Mouse (Mus musculus) heart, embryonic 14.5 days (tissue): ENCODE data around the gene Rad51b. TPM values are rescaled to one million over a fixed set of nuclear protein-coding genes. Genes with fewer than 3 reads are reported as not detected.

Source experiments
- ATAC-seq: fragments of 200-750 bp; cut with Nextera tagmentation; 2 replicates; pipeline ENCODE4 v1.8.0; 2017; ENCODE audit warnings: low read depth, moderate TSS enrichment; ENCODE audit not compliant: insufficient number of reproducible peaks, insufficient read depth, low FRiP score
- H3K27ac ChIP-seq, 2 experiments: fragments of 200-500 bp in 1 of 2; fragments of 300-500 bp in 1 of 2; sonication (generic) in 1 of 2; replicated peaks in 1 of 2; 2 replicates each; pipeline ENCODE4 v1.5.1; 2012 to 2014; ENCODE audit warnings: low read depth in 2 of 2, low read length in 2 of 2, control low read depth in 1 of 2, mild to moderate bottlenecking in 1 of 2, mixed read lengths in 1 of 2; ENCODE audit not compliant: control insufficient read depth in 1 of 2, insufficient read depth in 1 of 2
- H3K27me3 ChIP-seq: fragments of 300-500 bp; sonication (generic); 2 replicates; pipeline ENCODE4 v1.6.1; 2014; ENCODE audit warnings: mild to moderate bottlenecking, low read length, control low read depth; ENCODE audit not compliant: control insufficient read depth, insufficient read depth
- H3K36me3 ChIP-seq: fragments of 300-500 bp; sonication (generic); 2 replicates; pipeline ENCODE4 v1.6.1; 2014; ENCODE audit warnings: mild to moderate bottlenecking, control low read depth, low read length, mixed read lengths; ENCODE audit not compliant: control insufficient read depth, insufficient read depth
- H3K4me1 ChIP-seq, 2 experiments: fragments of 200-500 bp in 1 of 2; fragments of 300-500 bp in 1 of 2; sonication (generic) in 1 of 2; 2 replicates each; pipeline ENCODE4 v1.6.1; 2012 to 2014; ENCODE audit warnings: low read length in 2 of 2, control low read depth in 1 of 2, mixed read lengths in 1 of 2; ENCODE audit not compliant: control insufficient read depth in 2 of 2, insufficient read depth in 2 of 2
- H3K4me2 ChIP-seq: fragments of 300-500 bp; sonication (generic); 2 replicates; pipeline ENCODE4 v1.6.1; 2014; ENCODE audit warnings: mild to moderate bottlenecking, low read length
- H3K4me3 ChIP-seq, 2 experiments: fragments of 200-500 bp in 1 of 2; fragments of 300-500 bp in 1 of 2; sonication (generic) in 1 of 2; 2 replicates each; pipeline ENCODE4 v1.5.1; 2012 to 2014; ENCODE audit warnings: low read length in 2 of 2, mild to moderate bottlenecking in 2 of 2, control low read depth in 1 of 2, low read depth in 1 of 2, moderate library complexity in 1 of 2; ENCODE audit not compliant: control insufficient read depth in 1 of 2, insufficient read depth in 1 of 2
- H3K9ac ChIP-seq: fragments of 300-500 bp; sonication (generic); 2 replicates; pipeline ENCODE4 v1.6.1; 2014; ENCODE audit warnings: mild to moderate bottlenecking, low read length
- H3K9me3 ChIP-seq: fragments of 300-500 bp; sonication (generic); 2 replicates; pipeline ENCODE4 v1.6.1; 2016; ENCODE audit warnings: low read length, control low read depth; ENCODE audit not compliant: control insufficient read depth
- WGBS: fragments of 180-500 bp; shearing (Covaris S2); extraction: QIAGEN DNeasy Blood & Tissue Kit; methylation state at CpG from one replicate; pipeline ENCODE4 v1.1.7; 2014; 5-methylcytosine and 5-hydroxymethylcytosine counted together
- polyA plus RNA-seq: library from polyadenylated mRNA; unstranded; fragments of >200 nt; fragmentation: Nextera tagmentation; extraction: Ambion mirVana; gene quantifications from 2 replicates; pipeline ENCODE4 v1.2.1, GENCODE M21; 2014

Gene Rad51b
- polyA plus RNA-seq, 1 experiment from 2014 or later = 4.2 TPM

DNA sequence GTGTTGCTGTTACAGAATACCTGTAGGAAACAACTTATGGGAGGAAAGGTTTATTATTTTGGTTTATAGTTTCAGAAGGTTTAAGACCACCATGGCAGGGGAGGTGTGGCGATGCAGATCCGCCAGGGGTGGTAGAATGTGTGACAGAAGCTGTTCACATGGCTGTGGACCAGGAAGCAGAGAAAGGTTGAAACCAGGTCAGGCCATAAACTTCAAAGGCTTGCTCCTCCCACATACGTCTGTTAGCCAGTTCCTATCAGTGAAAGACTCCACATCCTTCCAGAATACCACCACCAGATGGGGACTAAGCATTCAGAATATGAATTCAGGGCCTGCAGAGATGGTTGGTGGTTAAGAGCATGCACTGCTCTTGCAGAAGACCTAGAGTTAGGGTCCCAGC is 150.0 kb downstream of the Rad51b start:
- Histone ChIP-seq H3K4me3 (no peak overlapping the region), H3K4me1 (no peaks in the 10 kb centered on the region), H3K27me3 (no peaks in the 10 kb centered on the region), H3K27ac (no peak overlapping the region), H3K9me3 (no peaks in the 10 kb centered on the region), H3K4me2 (no peak overlapping the region), H3K9ac (no peak overlapping the region), H3K36me3 (no peaks in the 10 kb centered on the region)
- 66% methylated on average over 3 of the region's 3 CpGs for WGBS
- no peak for ATAC-seq

DNA sequence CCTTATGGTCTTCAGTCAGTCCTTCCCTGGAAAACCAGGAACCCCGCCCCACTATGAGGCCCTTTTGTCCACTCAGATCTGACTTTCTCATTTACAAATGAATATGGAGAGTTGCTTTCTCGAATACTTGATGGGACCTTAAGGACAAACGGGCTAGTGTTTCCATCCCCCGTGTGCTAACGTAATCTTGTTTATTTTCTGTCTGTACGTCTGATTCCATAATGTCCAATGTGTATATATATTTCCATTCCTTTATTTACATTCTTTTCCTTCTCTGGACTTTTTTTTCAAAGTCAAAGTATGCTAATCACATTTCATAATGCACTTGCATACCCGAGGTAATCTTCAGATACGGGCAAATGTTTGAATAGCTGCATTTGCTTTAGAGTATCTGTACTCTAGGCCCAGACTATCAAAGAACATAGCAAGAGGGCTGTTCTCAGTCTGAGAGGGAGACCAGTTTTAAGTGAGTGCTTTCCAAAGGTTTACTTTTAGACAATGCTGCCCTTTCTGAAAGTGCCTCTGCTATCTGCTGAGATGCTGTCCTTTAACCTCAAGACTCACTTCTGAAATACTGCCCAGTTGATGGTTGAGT is 152.8 kb downstream of the Rad51b start:
- Histone ChIP-seq H3K4me3 (no peak overlapping the region), H3K9ac (no peak overlapping the region), H3K27ac (no peak overlapping the region), H3K9me3 (no peaks in the 10 kb centered on the region), H3K4me1 (peaks cover 0 to 3% of the 10 kb centered on the region in 2 experiments; a peak in 2 of 4 replicates), H3K4me2 (no peak overlapping the region), H3K27me3 (no peaks in the 10 kb centered on the region), H3K36me3 (no peaks in the 10 kb centered on the region)
- ATAC-seq = no peak
- WGBS = 84% methylated on average over 8 of the region's 8 CpGs

DNA sequence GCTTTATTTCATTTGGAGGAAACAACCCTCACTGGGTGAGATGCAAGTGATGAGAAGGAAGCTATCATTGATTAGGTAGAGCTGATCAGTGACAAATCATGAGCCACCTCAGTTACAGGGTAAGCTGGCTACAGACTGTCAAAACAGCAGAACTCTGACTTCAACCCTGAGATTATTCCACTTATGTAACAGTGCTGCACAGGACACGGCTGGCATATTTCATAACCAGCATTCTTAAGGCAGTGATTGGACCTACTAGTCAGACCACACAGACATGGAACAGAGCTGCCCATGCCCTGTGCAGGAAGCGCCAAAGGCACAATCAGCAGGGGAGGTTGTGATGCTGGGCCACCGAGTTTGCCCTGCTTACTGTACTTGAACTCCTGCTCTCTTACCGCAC is 155.8 kb downstream of the Rad51b start:
- no peak for ATAC-seq
- Histone ChIP-seq H3K4me2 (no peak overlapping the region), H3K27ac (no peak overlapping the region), H3K4me1 (peaks cover 8 to 13% of the 10 kb centered on the region in 2 experiments), H3K36me3 (no peaks in the 10 kb centered on the region), H3K9me3 (no peaks in the 10 kb centered on the region), H3K4me3 (no peak overlapping the region), H3K27me3 (no peaks in the 10 kb centered on the region), H3K9ac (no peak overlapping the region)
- 64% methylated on average over 4 of the region's 4 CpGs for WGBS

DNA sequence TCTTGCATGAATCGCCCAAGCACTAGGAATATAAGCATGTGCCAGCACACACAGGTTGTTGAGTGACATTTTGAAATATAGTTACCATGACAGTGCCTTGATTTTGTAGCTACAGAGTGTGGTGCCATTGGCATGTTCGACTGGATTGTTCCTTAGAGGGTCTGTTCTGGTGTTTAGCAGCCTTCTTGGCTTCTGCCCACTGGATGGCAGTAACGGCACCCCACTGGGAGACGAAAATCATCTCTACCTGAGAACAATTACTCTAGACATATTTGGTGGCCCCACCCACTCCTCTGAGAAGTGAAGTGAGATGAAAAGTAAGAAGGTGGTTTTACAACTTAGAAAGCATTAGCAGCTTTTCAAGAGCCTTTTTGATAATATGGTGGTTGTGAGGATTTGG is 156.9 kb downstream of the Rad51b start:
- Histone ChIP-seq H3K9me3 (no peaks in the 10 kb centered on the region), H3K9ac (no peak overlapping the region), H3K4me3 (no peak overlapping the region), H3K4me2 (no peak overlapping the region), H3K4me1 (peaks cover 8 to 13% of the 10 kb centered on the region in 2 experiments), H3K36me3 (no peaks in the 10 kb centered on the region), H3K27me3 (no peaks in the 10 kb centered on the region), H3K27ac (no peak overlapping the region)
- WGBS = 69% methylated on average over 4 of the region's 4 CpGs
- no peak for ATAC-seq

DNA sequence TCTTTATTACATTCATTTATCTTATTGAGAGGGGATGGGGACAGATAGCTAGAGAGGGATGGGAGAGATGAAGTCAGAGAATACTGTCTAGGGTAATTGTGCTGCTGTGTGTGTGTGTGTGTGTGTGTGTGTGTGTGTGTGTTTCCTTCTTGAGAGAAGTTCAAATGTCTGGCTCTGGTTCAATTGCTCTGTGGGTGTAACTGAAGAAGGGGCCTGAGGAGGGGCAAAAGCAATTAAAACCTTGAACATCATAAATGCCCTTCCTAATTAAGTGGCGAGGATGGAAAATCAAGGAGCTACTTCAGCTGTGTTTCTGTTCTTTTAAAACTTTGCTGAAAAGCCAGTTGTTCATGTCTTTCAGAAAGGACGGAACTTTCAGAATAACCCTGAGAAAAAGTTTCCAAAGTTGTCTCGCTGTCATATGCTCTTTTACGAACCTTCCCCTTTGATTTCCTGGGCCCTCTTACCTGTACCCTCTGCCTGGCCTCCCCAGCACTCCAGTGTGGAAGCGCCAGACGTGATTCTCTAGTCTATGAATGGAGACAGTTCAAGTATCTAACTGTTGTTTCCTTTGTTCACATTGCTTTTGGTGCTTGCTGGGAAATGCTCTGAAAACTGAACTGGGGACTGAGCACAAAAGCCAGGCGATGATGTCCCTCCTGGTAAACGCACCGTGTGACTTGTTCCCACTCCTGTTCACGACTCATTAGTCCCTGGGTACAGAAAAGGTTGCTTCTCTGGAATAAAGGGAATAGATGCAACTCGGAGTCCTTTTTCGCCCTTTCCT is 158.2 kb downstream of the Rad51b start:
- 73% methylated on average over 12 of the region's 12 CpGs for WGBS
- 0 out of 4 replicates have a peak overlapping the region, but pooled peaks of 1 of the 2 experiments have one; percentile 11 for H3K27ac ChIP-seq
- no peak overlapping the region for H3K4me3 ChIP-seq
- H3K27me3 ChIP-seq = no peaks in the 10 kb centered on the region
- no peaks in the 10 kb centered on the region for H3K9me3 ChIP-seq
- no peak overlapping the region for H3K4me2 ChIP-seq
- ATAC-seq = no peak
- H3K4me1 ChIP-seq = peaks cover 8 to 13% of the 10 kb centered on the region in 2 experiments
- H3K36me3 ChIP-seq = no peaks in the 10 kb centered on the region
- H3K9ac ChIP-seq = no peak overlapping the region

DNA sequence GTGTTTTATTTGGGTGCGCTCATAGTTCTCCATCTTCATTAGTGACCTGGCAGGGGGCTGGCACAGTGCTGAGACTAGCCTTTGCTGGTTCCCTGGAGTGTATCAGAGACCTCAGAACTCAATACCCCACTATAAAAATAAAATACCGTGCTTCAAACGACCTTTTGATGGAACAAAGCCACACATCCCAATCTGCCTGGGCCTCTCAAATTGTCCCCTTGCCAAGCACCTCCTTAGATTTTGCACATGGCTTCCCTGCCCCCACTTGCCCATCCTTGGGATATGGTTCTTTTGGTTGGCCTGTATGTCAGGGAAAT is 158.7 kb downstream of the Rad51b start:
- Histone ChIP-seq H3K36me3 (no peaks in the 10 kb centered on the region), H3K27me3 (no peaks in the 10 kb centered on the region), H3K9me3 (no peaks in the 10 kb centered on the region), H3K9ac (no peak overlapping the region), H3K27ac (no peak overlapping the region), H3K4me3 (no peak overlapping the region), H3K4me2 (no peak overlapping the region), H3K4me1 (peaks cover 8 to 13% of the 10 kb centered on the region in 2 experiments)
- no peak for ATAC-seq
- 51% methylated on average over 3 of the region's 3 CpGs for WGBS

DNA sequence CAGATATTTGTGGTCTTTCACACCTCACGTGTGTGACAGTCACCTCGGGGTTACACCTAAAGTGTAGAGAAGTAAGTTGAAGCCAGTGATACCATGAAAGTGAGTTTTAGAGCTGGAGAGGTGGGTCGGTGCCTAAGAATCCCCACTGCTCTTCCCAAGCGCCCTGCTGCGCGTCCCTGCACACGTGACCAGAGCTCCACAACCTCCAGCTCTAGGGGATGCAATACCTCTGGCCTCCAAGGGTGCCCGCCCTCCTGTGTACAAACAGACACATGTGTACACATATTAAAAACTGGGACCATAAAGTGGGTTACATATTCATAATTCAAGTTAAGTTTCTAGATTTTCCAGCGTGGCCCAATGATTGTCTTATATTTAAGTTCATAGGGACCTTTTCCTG is 159.2 kb downstream of the Rad51b start:
- no peak overlapping the region for H3K4me2 ChIP-seq
- H3K36me3 ChIP-seq = no peaks in the 10 kb centered on the region
- H3K4me3 ChIP-seq = no peak overlapping the region
- H3K27me3 ChIP-seq = no peaks in the 10 kb centered on the region
- no peak for ATAC-seq
- 83% methylated on average over 9 of the region's 9 CpGs for WGBS
- no peak overlapping the region for H3K27ac ChIP-seq
- no peaks in the 10 kb centered on the region for H3K9me3 ChIP-seq
- no peak overlapping the region for H3K9ac ChIP-seq
- H3K4me1 ChIP-seq = peaks cover 8 to 13% of the 10 kb centered on the region in 2 experiments
